Mouse (Mus musculus) stomach, postnatal 0 days (tissue): ENCODE measurements around the gene Dlgap4.

Source experiments
- CTCF ChIP-seq: IDR thresholded peaks from 2 replicates; pipeline ENCODE4 v1.5.1; 2016; ENCODE audit warnings: antibody characterized with exemption, low read depth, mild to moderate bottlenecking, moderate library complexity
- EP300 ChIP-seq: optimal IDR thresholded peaks from 2 replicates; pipeline ENCODE3; 2016; ENCODE audit warnings: antibody characterized with exemption

DNA sequence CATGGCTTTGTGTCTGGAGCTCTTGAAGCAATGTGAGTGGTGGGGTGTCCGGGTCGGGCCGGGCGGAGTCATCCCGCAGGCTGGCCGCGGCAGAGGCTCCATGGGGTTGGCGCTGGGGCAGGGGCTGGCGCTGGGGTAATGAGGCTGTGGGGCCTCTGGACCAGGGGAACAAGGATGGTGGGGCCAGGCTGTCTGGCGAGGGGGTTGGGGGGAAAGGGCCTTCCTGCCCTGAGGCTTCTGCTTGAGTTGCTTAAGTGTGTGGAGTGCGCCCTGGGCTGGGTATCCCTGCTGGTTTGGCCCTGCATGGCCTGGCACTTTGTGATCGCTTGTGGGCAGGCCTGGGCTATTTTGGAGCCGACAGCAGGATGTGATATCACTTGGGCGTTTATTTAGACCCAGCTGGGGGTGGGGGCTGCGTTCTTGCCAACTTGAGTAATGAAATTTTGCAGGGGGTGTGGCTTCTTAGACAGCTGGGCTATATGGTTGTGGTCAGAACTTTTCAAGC, 108.6 kb downstream of the Dlgap4 start:
- TF ChIP-seq EP300 (no peak), CTCF (peak; percentile 39; the same call in 1 of the 2 replicates)
